Mouse (Mus musculus): ENCODE data around the gene Homez. TPM values are rescaled to one million over a fixed set of nuclear protein-coding genes. Genes with fewer than 3 reads are reported as not detected.

Homez gene
- polyA plus RNA-seq, 1 experiment = 2.5 TPM

GRCm38 (mm10) chr14:54817791-54818190, 53.0 kb downstream of the Homez start:
- Histone ChIP-seq H3K79me2 (ENCODE audit: control insufficient read depth, insufficient read depth) (no peaks in the 10 kb centered on the region), H3K36me3 (ENCODE audit: control insufficient read depth, insufficient read depth) (no peaks in the 10 kb centered on the region), H3K4me2 (ENCODE audit: low read depth) (no peak overlapping the region), H3K27me3 (ENCODE audit: control insufficient read depth, insufficient read depth, insufficient read length) (peaks cover 15% of the 10 kb centered on the region), H3ac (ENCODE audit: control insufficient read depth, insufficient read length) (no peak overlapping the region), H3K4me3 (no peak overlapping the region)
- TF ChIP-seq USF1 (IDR thresholded peaks at IDR 0.05; ENCODE audit: low read depth) = no peak
- peak in 1 of 3 experiments; percentile 56 for TF ChIP-seq MYOD1 (IDR thresholded peaks at IDR 0.05; ENCODE audit: control insufficient read depth in 1 of 3, insufficient read length in 2 of 3, low read depth in 2 of 3)
- TF ChIP-seq MAX (IDR thresholded peaks at IDR 0.05; ENCODE audit: low read depth) = no peak
- no peak for TF ChIP-seq E2F4 (IDR thresholded peaks at IDR 0.05; ENCODE audit: insufficient read depth)
- no peak for TF ChIP-seq TCF3 (IDR thresholded peaks at IDR 0.05; ENCODE audit: insufficient read length, low read depth)
- no peak for TF ChIP-seq REST (IDR thresholded peaks at IDR 0.05; ENCODE audit: insufficient read depth, insufficient read length)
- TF ChIP-seq MYOG (IDR thresholded peaks at IDR 0.05; ENCODE audit: control insufficient read depth in 1 of 3, insufficient read depth in 1 of 3, insufficient read length in 2 of 3, low read depth in 2 of 3) = peak in 1 of 3 experiments; percentile 3

GRCm38 (mm10) chr14:54815737-54816136, 55.0 kb downstream of the Homez start:
- TF ChIP-seq SRF (IDR thresholded peaks at IDR 0.05; ENCODE audit: control insufficient read depth, insufficient read length, low read depth) (no peak), POLR2A (IDR thresholded peaks at IDR 0.05; ENCODE audit: insufficient read length, low read depth) (no peak), MAX (IDR thresholded peaks at IDR 0.05; ENCODE audit: low read depth) (no peak), CEBPB (IDR thresholded peaks at IDR 0.05; ENCODE audit: insufficient read depth, poor library complexity, severe bottlenecking) (no peak), POLR2AphosphoS2 (IDR thresholded peaks at IDR 0.05; ENCODE audit: insufficient read length, low read depth) (no peak), MYOD1 (IDR thresholded peaks at IDR 0.05; ENCODE audit: control insufficient read depth in 1 of 3, insufficient read length in 2 of 3, low read depth in 2 of 3) (no peak), TCF12 (IDR thresholded peaks at IDR 0.05; ENCODE audit: insufficient read depth, poor library complexity, severe bottlenecking) (no peak), E2F4 (IDR thresholded peaks at IDR 0.05; ENCODE audit: insufficient read depth) (no peak), USF1 (IDR thresholded peaks at IDR 0.05; ENCODE audit: low read depth) (no peak), MYOG (IDR thresholded peaks at IDR 0.05; ENCODE audit: control insufficient read depth in 1 of 3, insufficient read depth in 1 of 3, insufficient read length in 2 of 3, low read depth in 2 of 3) (no peak)
- no peaks in the 10 kb centered on the region for H3K79me2 ChIP-seq (ENCODE audit: control insufficient read depth, insufficient read depth)
- no peak overlapping the region for H3ac ChIP-seq (ENCODE audit: control insufficient read depth, insufficient read length)
- no peaks in the 10 kb centered on the region for H3K36me3 ChIP-seq (ENCODE audit: control insufficient read depth, insufficient read depth)
- H3K4me3 ChIP-seq = no peak overlapping the region
- H3K4me2 ChIP-seq (ENCODE audit: low read depth) = no peak overlapping the region
- H3K27me3 ChIP-seq (ENCODE audit: control insufficient read depth, insufficient read depth, insufficient read length) = peaks cover 15% of the 10 kb centered on the region

GRCm38 (mm10) chr14:54813991-54814390, 56.8 kb downstream of the Homez start, which contains the start of gene Rnf212b:
Gene Rnf212b, plus strand, starts transcription at chr14:54814141.
- no peak within 1 kb of the TSS for H3ac ChIP-seq (ENCODE audit: control insufficient read depth, insufficient read length)
- H3K4me2 ChIP-seq (ENCODE audit: low read depth) = no peak within 1 kb of the TSS
- H3K27me3 ChIP-seq (ENCODE audit: control insufficient read depth, insufficient read depth, insufficient read length) = peaks cover 15% of the 10 kb centered on the region
- no peaks in the 10 kb centered on the region for H3K79me2 ChIP-seq (ENCODE audit: control insufficient read depth, insufficient read depth)
- H3K4me3 ChIP-seq = no peak within 1 kb of the TSS
- no peaks in the 10 kb centered on the region for H3K36me3 ChIP-seq (ENCODE audit: control insufficient read depth, insufficient read depth)
- TF ChIP-seq CEBPB (IDR thresholded peaks at IDR 0.05; ENCODE audit: insufficient read depth, poor library complexity, severe bottlenecking) (no peak), SRF (IDR thresholded peaks at IDR 0.05; ENCODE audit: control insufficient read depth, insufficient read length, low read depth) (no peak), POLR2A (IDR thresholded peaks at IDR 0.05; ENCODE audit: insufficient read length, low read depth) (no peak), TCF3 (IDR thresholded peaks at IDR 0.05; ENCODE audit: insufficient read length, low read depth) (no peak), USF1 (IDR thresholded peaks at IDR 0.05; ENCODE audit: low read depth) (no peak), MAX (IDR thresholded peaks at IDR 0.05; ENCODE audit: low read depth) (no peak), MYOG (IDR thresholded peaks at IDR 0.05; ENCODE audit: control insufficient read depth in 1 of 3, insufficient read depth in 1 of 3, insufficient read length in 2 of 3, low read depth in 2 of 3) (no peak), POLR2AphosphoS2 (IDR thresholded peaks at IDR 0.05; ENCODE audit: insufficient read length, low read depth) (no peak), REST (IDR thresholded peaks at IDR 0.05; ENCODE audit: insufficient read depth, insufficient read length) (no peak), MYOD1 (IDR thresholded peaks at IDR 0.05; ENCODE audit: control insufficient read depth in 1 of 3, insufficient read length in 2 of 3, low read depth in 2 of 3) (no peak), E2F4 (IDR thresholded peaks at IDR 0.05; ENCODE audit: insufficient read depth) (no peak)

- Histone ChIP-seq H3K4me2 (ENCODE audit: low read depth) (no peak overlapping the region), H3K4me3 (no peak overlapping the region), H3K27me3 (ENCODE audit: control insufficient read depth, insufficient read depth, insufficient read length) (peaks cover 22% of the 10 kb centered on the region), H3ac (ENCODE audit: control insufficient read depth, insufficient read length) (no peak overlapping the region), H3K36me3 (ENCODE audit: control insufficient read depth, insufficient read depth) (no peaks in the 10 kb centered on the region), H3K79me2 (ENCODE audit: control insufficient read depth, insufficient read depth) (no peaks in the 10 kb centered on the region)
- no peak for TF ChIP-seq SRF (IDR thresholded peaks at IDR 0.05; ENCODE audit: control insufficient read depth, insufficient read length, low read depth)
Measured at GRCm38 (mm10) chr14:54809668-54810033, 61.1 kb downstream of the Homez start.

GRCm38 (mm10) chr14:54808718-54809667, 61.8 kb downstream of the Homez start:
- H3ac ChIP-seq (ENCODE audit: control insufficient read depth, insufficient read length) = no peak overlapping the region
- H3K4me3 ChIP-seq = no peak overlapping the region
- no peak for TF ChIP-seq SRF (IDR thresholded peaks at IDR 0.05; ENCODE audit: control insufficient read depth, insufficient read length, low read depth)
- no peak for TF ChIP-seq TCF12 (IDR thresholded peaks at IDR 0.05; ENCODE audit: insufficient read depth, poor library complexity, severe bottlenecking)
- TF ChIP-seq POLR2A (IDR thresholded peaks at IDR 0.05; ENCODE audit: insufficient read length, low read depth) = no peak
- TF ChIP-seq CEBPB (IDR thresholded peaks at IDR 0.05; ENCODE audit: insufficient read depth, poor library complexity, severe bottlenecking) = no peak
- TF ChIP-seq E2F4 (IDR thresholded peaks at IDR 0.05; ENCODE audit: insufficient read depth) = no peak
- TF ChIP-seq MAX (IDR thresholded peaks at IDR 0.05; ENCODE audit: low read depth) = no peak
- TF ChIP-seq MYOG (IDR thresholded peaks at IDR 0.05; ENCODE audit: control insufficient read depth in 1 of 3, insufficient read depth in 1 of 3, insufficient read length in 2 of 3, low read depth in 2 of 3) = no peak
- H3K36me3 ChIP-seq (ENCODE audit: control insufficient read depth, insufficient read depth) = no peaks in the 10 kb centered on the region
- H3K79me2 ChIP-seq (ENCODE audit: control insufficient read depth, insufficient read depth) = no peaks in the 10 kb centered on the region
- H3K27me3 ChIP-seq (ENCODE audit: control insufficient read depth, insufficient read depth, insufficient read length) = peaks cover 17% of the 10 kb centered on the region
- no peak overlapping the region for H3K4me2 ChIP-seq (ENCODE audit: low read depth)

Data from myocyte (in vitro differentiated cells).